19 mouse cellular contexts compared by ENCODE assay signal in genomic region chr12:76554871-76555386, GRCm38 (mm10). TPM values are rescaled to one million over a fixed set of nuclear protein-coding genes. Genes with fewer than 3 reads are reported as not detected.
DNase-seq lines count a peak whose midpoint lies in the region; ATAC-seq and TF ChIP-seq lines count a peak whose summit lies in the region.
"Had no signal": no experiment of that assay in that cellular context is flagged by ENCODE, and none has a peak within 500 bp of the region (broad histone marks: within the 10 kb centered on the region; RNA-seq: fewer than 3 reads in every experiment).

No protein-coding gene starts in this region.

- H3K4me3 ChIP-seq in heart, embryonic 12.5 days: no peak overlapping the region
- no peak overlapping the region for H3K4me3 ChIP-seq in limb, embryonic 12.5 days (replicated peaks)
- H3K4me3 ChIP-seq in limb, embryonic 10.5 days: no peak overlapping the region
- H3K4me3 ChIP-seq in intestine, embryonic 15.5 days (replicated peaks): no peak overlapping the region
- H3K4me3 ChIP-seq in stomach, postnatal 0 days (ENCODE audit: low read depth, low read length): no peak overlapping the region
- H3K4me3 ChIP-seq: liver, embryonic 15.5 days; lung, embryonic 15.5 days; megakaryocyte, embryonic 14.5 days had no signal

- no peak overlapping the region for H3K4me2 ChIP-seq in heart, embryonic 12.5 days
- H3K4me2 ChIP-seq in limb, embryonic 12.5 days: no peak overlapping the region
- H3K4me2 ChIP-seq in intestine, embryonic 15.5 days (replicated peaks): no peak overlapping the region
- no peak overlapping the region for H3K4me2 ChIP-seq in stomach, postnatal 0 days (replicated peaks; ENCODE audit: low read depth)
- H3K4me2 ChIP-seq: liver, embryonic 15.5 days; lung, embryonic 15.5 days had no signal

- ATAC-seq in heart, embryonic 12.5 days (ENCODE audit: insufficient number of reproducible peaks, low FRiP score): no peak
- no peak for ATAC-seq in limb, embryonic 12.5 days (ENCODE audit: insufficient number of reproducible peaks, insufficient read depth, low FRiP score, low TSS enrichment, low read depth)
- ATAC-seq in intestine, embryonic 15.5 days: no peak
- no peak for ATAC-seq in stomach, postnatal 0 days (ENCODE audit: low FRiP score, low TSS enrichment)
- ATAC-seq: CD4-positive, CD25-positive, alpha-beta regulatory T cell, adult 4 months; forebrain, postnatal 0 days; hindbrain, postnatal 0 days had no signal

- TF ChIP-seq CTCF in stomach, postnatal 0 days (IDR thresholded peaks at IDR 0.05; ENCODE audit: low read depth): no peak

- peak; percentile 94 for DNase-seq in heart, adult 11 months
- no peak for DNase-seq in limb, embryonic 10.5 days (ENCODE audit: low spot score)
- no peak for DNase-seq in stomach, postnatal 0 days (ENCODE audit: low spot score)
- no peak for DNase-seq in right cerebral cortex, adult 2 months (ENCODE audit: low spot score in 2 of 2)
- DNase-seq: adrenal gland, postnatal 25 days; cerebellum, adult 9-11 months; forebrain, postnatal 0 days; kidney, adult 18-20 months; lung, postnatal 36 days; midbrain, embryonic 14.5 days; right cerebral cortex, postnatal 25 days had no signal

- peaks cover 77% of the 10 kb centered on the region for H3K4me1 ChIP-seq in heart, embryonic 12.5 days (replicated peaks)
- H3K4me1 ChIP-seq in limb, embryonic 12.5 days (replicated peaks): peaks cover 34% of the 10 kb centered on the region
- H3K4me1 ChIP-seq in limb, embryonic 10.5 days: peaks cover 28% of the 10 kb centered on the region
- peaks cover 66% of the 10 kb centered on the region for H3K4me1 ChIP-seq in intestine, embryonic 15.5 days (replicated peaks)
- H3K4me1 ChIP-seq in stomach, postnatal 0 days (replicated peaks; ENCODE audit: control insufficient read depth, insufficient read depth): peaks cover 19% of the 10 kb centered on the region

- no peak overlapping the region for H3K9ac ChIP-seq in heart, embryonic 12.5 days
- no peak overlapping the region for H3K9ac ChIP-seq in limb, embryonic 12.5 days (replicated peaks)
- H3K9ac ChIP-seq in intestine, embryonic 15.5 days: no peak overlapping the region
- H3K9ac ChIP-seq in stomach, postnatal 0 days (ENCODE audit: low read length): no peak overlapping the region
- H3K9ac ChIP-seq: forebrain, postnatal 0 days; lung, embryonic 15.5 days had no signal

- no peaks in the 10 kb centered on the region for H3K27me3 ChIP-seq in heart, embryonic 12.5 days (replicated peaks)
- no peaks in the 10 kb centered on the region for H3K27me3 ChIP-seq in limb, embryonic 12.5 days
- no peaks in the 10 kb centered on the region for H3K27me3 ChIP-seq in limb, embryonic 10.5 days (ENCODE audit: low read depth, poor library complexity, severe bottlenecking)
- no peaks in the 10 kb centered on the region for H3K27me3 ChIP-seq in intestine, embryonic 15.5 days (replicated peaks)
- H3K27me3 ChIP-seq in stomach, postnatal 0 days (ENCODE audit: control insufficient read depth, insufficient read depth, low read length): no peaks in the 10 kb centered on the region
- H3K27me3 ChIP-seq: liver, embryonic 15.5 days; lung, embryonic 15.5 days had no signal

- H3K9me3 ChIP-seq in heart, embryonic 12.5 days (replicated peaks): no peaks in the 10 kb centered on the region
- H3K9me3 ChIP-seq in limb, embryonic 12.5 days: no peaks in the 10 kb centered on the region
- no peaks in the 10 kb centered on the region for H3K9me3 ChIP-seq in limb, embryonic 10.5 days (replicated peaks)
- no peaks in the 10 kb centered on the region for H3K9me3 ChIP-seq in intestine, embryonic 15.5 days
- no peaks in the 10 kb centered on the region for H3K9me3 ChIP-seq in stomach, postnatal 0 days (ENCODE audit: control insufficient read depth, low read length)
- H3K9me3 ChIP-seq: liver, embryonic 15.5 days; lung, embryonic 15.5 days had no signal

- TF ChIP-seq EP300 in stomach, postnatal 0 days (optimal IDR thresholded peaks at IDR 0.05): no peak

- H3K36me3 ChIP-seq in heart, embryonic 12.5 days: peaks cover 4% of the 10 kb centered on the region
- peaks cover 1% of the 10 kb centered on the region for H3K36me3 ChIP-seq in limb, embryonic 12.5 days
- peaks cover 2% of the 10 kb centered on the region for H3K36me3 ChIP-seq in limb, embryonic 10.5 days
- peaks cover under 1% of the 10 kb centered on the region for H3K36me3 ChIP-seq in intestine, embryonic 15.5 days
- H3K36me3 ChIP-seq in stomach, postnatal 0 days (ENCODE audit: control insufficient read depth, insufficient read depth, low read length): no peaks in the 10 kb centered on the region
- H3K36me3 ChIP-seq: lung, embryonic 15.5 days had no signal

- H3K27ac ChIP-seq in heart, embryonic 12.5 days (ENCODE audit: poor library complexity, severe bottlenecking): no peak overlapping the region
- H3K27ac ChIP-seq in limb, embryonic 12.5 days: peak overlapping the region; percentile 4; the same call in 1 of the 2 replicates
- H3K27ac ChIP-seq in limb, embryonic 10.5 days: no peak overlapping the region
- 0 out of 2 replicates have a peak overlapping the region, but pooled peaks have one; percentile 44 for H3K27ac ChIP-seq in intestine, embryonic 15.5 days
- peak overlapping the region; percentile 18; the same call in 1 of the 2 replicates for H3K27ac ChIP-seq in stomach, postnatal 0 days (replicated peaks)
- H3K27ac ChIP-seq: hindbrain, postnatal 0 days; liver, embryonic 15.5 days; lung, embryonic 15.5 days had no signal

- WGBS in heart, embryonic 12.5 days: 92% methylated on average over 3 of the region's 3 CpGs
- 83% methylated on average over 3 of the region's 3 CpGs for WGBS in limb, embryonic 12.5 days
- 89% methylated on average over 3 of the region's 3 CpGs for WGBS in limb, embryonic 10.5 days
- WGBS in intestine, embryonic 15.5 days: 82% methylated on average over 3 of the region's 3 CpGs
- WGBS in stomach, postnatal 0 days: 75% methylated on average over 3 of the region's 3 CpGs

RNA-seq across cellular contexts. Expression of gene Plekhg3, which starts 24.2 kb away (rescaled TPM):
- 8.2 and 10.3 TPM in 2 replicates for polyA plus RNA-seq in heart, embryonic 12.5 days (2016; fragmentation: Nextera tagmentation; extraction: Ambion mirVana)
- polyA plus RNA-seq in limb, embryonic 12.5 days (2016; fragmentation: Nextera tagmentation; extraction: Ambion mirVana): 6.2 and 7.4 TPM in 2 replicates
- polyA plus RNA-seq in limb, embryonic 10.5 days (2016; fragmentation: Nextera tagmentation; extraction: Ambion mirVana): 5.7 and 6.2 TPM in 2 replicates
- polyA plus RNA-seq in intestine, embryonic 15.5 days (2015; fragmentation: Nextera tagmentation; extraction: Ambion mirVana): 9.5 and 11.2 TPM in 2 replicates
- 5.7 and 6.4 TPM in 2 replicates for polyA plus RNA-seq in stomach, postnatal 0 days (2015; fragmentation: Nextera tagmentation; extraction: Ambion mirVana)

Comparison
In these comparisons a context has a peak if more than half of its experiments do, and no peak if none do; other contexts are left out.
1. H3K27ac ChIP-seq: peak in limb, embryonic 12.5 days (single experiment), intestine, embryonic 15.5 days (single experiment) and stomach, postnatal 0 days (single experiment); none in heart, embryonic 12.5 days (single experiment) and limb, embryonic 10.5 days (single experiment).